Mouse (Mus musculus) activated CD4-positive, CD25-positive, alpha-beta regulatory T cell, adult 4 months (primary cell): ENCODE results near the gene Fam228b. TPM values are rescaled to one million over a fixed set of nuclear protein-coding genes. Genes with fewer than 3 reads are reported as not detected.
A peak's percentile ranks its signal among the peaks of the same experiment; 100 is the strongest.
"Not testable (repeated sequence)": the region's sequence is repeated elsewhere in the genome, so short reads cannot be mapped to it uniquely, and the experiment has no call there.

Source experiments
- ATAC-seq: one replicate; pipeline ENCODE4 v1.8.0; 2017
- polyA plus RNA-seq, 2 experiments: library from polyadenylated mRNA; unstranded; fragments of 100-300 nt; shearing (Covaris generic); gene quantifications; one replicate each; pipeline ENCODE4 v1.2.1; 2017

Fam228b gene
- polyA plus RNA-seq, 2 experiments from 2014 or later, result not detected

- ATAC-seq, result no peak
These were observed 28.2 kb downstream of the Fam228b start for GRCm38 (mm10) chr12:4740823-4741222.

GRCm38 (mm10) chr12:4738031-4738576 lies 31.0 kb downstream of the Fam228b start, which contains the start of gene Fam228a:
Fam228a (minus strand) TSS chr12:4738430.
- ATAC-seq, result no peak

- ATAC-seq, result no peak
These were observed 36.7 kb downstream of the Fam228b start for GRCm38 (mm10) chr12:4732332-4732731.

GRCm38 (mm10) chr12:4731629-4732028 lies 37.4 kb downstream of the Fam228b start:
- no peak for ATAC-seq

GRCm38 (mm10) chr12:4729165-4729564 lies 39.9 kb downstream of the Fam228b start:
- no peak for ATAC-seq

GRCm38 (mm10) chr12:4719762-4720754 lies 49.0 kb downstream of the Fam228b start:
- no peak for ATAC-seq

- no peak for ATAC-seq
These were observed 49.9 kb downstream of the Fam228b start for GRCm38 (mm10) chr12:4719066-4719761.

- peak; percentile 61 for ATAC-seq
These were observed 51.6 kb downstream of the Fam228b start for GRCm38 (mm10) chr12:4717417-4717816.

- ATAC-seq, result no peak
These were observed 53.5 kb downstream of the Fam228b start for GRCm38 (mm10) chr12:4715606-4716005.

GRCm38 (mm10) chr12:4713361-4713760 lies 55.7 kb downstream of the Fam228b start:
- ATAC-seq, result no peak

- no peak for ATAC-seq
These were observed 59.1 kb downstream of the Fam228b start for GRCm38 (mm10) chr12:4709926-4710325.

GRCm38 (mm10) chr12:4708881-4709604 lies 60.0 kb downstream of the Fam228b start:
- no peak for ATAC-seq

- no peak for ATAC-seq
These were observed 60.8 kb downstream of the Fam228b start for GRCm38 (mm10) chr12:4708296-4708695.

- no peak for ATAC-seq
These were observed 61.5 kb downstream of the Fam228b start for GRCm38 (mm10) chr12:4707488-4708017.

GRCm38 (mm10) chr12:4706901-4707300 lies 62.2 kb downstream of the Fam228b start:
- ATAC-seq, result no peak

GRCm38 (mm10) chr12:4706175-4706574 lies 62.9 kb downstream of the Fam228b start:
- ATAC-seq, result no peak

- ATAC-seq, result not testable (repeated sequence)
These were observed 63.4 kb downstream of the Fam228b start for GRCm38 (mm10) chr12:4705626-4706025.

GRCm38 (mm10) chr12:4694534-4694933 lies 74.5 kb downstream of the Fam228b start:
- no peak for ATAC-seq

- ATAC-seq, result no peak
These were observed 77.9 kb downstream of the Fam228b start for GRCm38 (mm10) chr12:4691193-4691592.
